Mouse (Mus musculus): ENCODE results near the gene Tcl1b2.

GRCm38 (mm10) chr12:105105326-105105725 lies 40.5 kb upstream of the Tcl1b2 start:
- TF ChIP-seq CTCF (IDR thresholded peaks at IDR 0.05; ENCODE audit: control insufficient read depth, insufficient read depth, insufficient replicate concordance, low read depth, low read length) (no peak), POLR2A (IDR thresholded peaks at IDR 0.05; ENCODE audit: control insufficient read depth, low read depth, low read length) (no peak)

Measured in testis, adult 2 months (tissue).